Mouse (Mus musculus): ENCODE data around the gene Zfp69. TPM values are rescaled to one million over a fixed set of nuclear protein-coding genes. Genes with fewer than 3 reads are reported as not detected.

Zfp69 gene
- polyA plus RNA-seq, 1 experiment from 2014 or later, result 13.7 TPM

- Histone ChIP-seq H3K27ac (replicated peaks) (no peak overlapping the region), H3K4me3 (no peak overlapping the region), H3K4me1 (0 out of 2 replicates have a peak, but pooled peaks cover 6% of the 10 kb centered on the region), H3K4me2 (no peak overlapping the region), H3K27me3 (replicated peaks) (no peaks in the 10 kb centered on the region; the same call in 1 of the 2 replicates), H3K9ac (no peak overlapping the region), H3K36me3 (peaks cover 67% of the 10 kb centered on the region), H3K9me3 (no peaks in the 10 kb centered on the region)
- no peak for ATAC-seq (ENCODE audit: extremely low read depth, insufficient number of reproducible peaks, low FRiP score, low TSS enrichment)
- 78% methylated on average over 5 of the region's 5 CpGs for WGBS
Observed at GRCm38 (mm10) chr4:120969382-120970146, 18.1 kb upstream of the Zfp69 start.

- Histone ChIP-seq H3K27me3 (replicated peaks) (no peaks in the 10 kb centered on the region; the same call in 1 of the 2 replicates), H3K4me3 (no peak overlapping the region), H3K27ac (replicated peaks) (no peak overlapping the region), H3K9me3 (no peaks in the 10 kb centered on the region), H3K9ac (no peak overlapping the region), H3K4me2 (no peak overlapping the region), H3K4me1 (0 out of 2 replicates have a peak, but pooled peaks cover 6% of the 10 kb centered on the region), H3K36me3 (peaks cover 57% of the 10 kb centered on the region)
- no peak for ATAC-seq (ENCODE audit: extremely low read depth, insufficient number of reproducible peaks, low FRiP score, low TSS enrichment)
- WGBS, result 91% methylated on average over 9 of the region's 9 CpGs
Observed at GRCm38 (mm10) chr4:120968486-120968885, 17.0 kb upstream of the Zfp69 start.

GRCm38 (mm10) chr4:120955586-120955985 is 4.1 kb upstream of the Zfp69 start:
- Histone ChIP-seq H3K4me3 (no peak overlapping the region), H3K4me1 (peaks cover 10% of the 10 kb centered on the region), H3K27me3 (replicated peaks) (0 out of 2 replicates have a peak, but pooled peaks cover 4% of the 10 kb centered on the region), H3K9me3 (no peaks in the 10 kb centered on the region), H3K27ac (replicated peaks) (no peak overlapping the region), H3K9ac (no peak overlapping the region), H3K4me2 (no peak overlapping the region), H3K36me3 (no peaks in the 10 kb centered on the region)
- ATAC-seq (ENCODE audit: extremely low read depth, insufficient number of reproducible peaks, low FRiP score, low TSS enrichment), result no peak
- WGBS, result 97% methylated on average over 1 of the region's 1 CpGs

GRCm38 (mm10) chr4:120953667-120954066 is 2.2 kb upstream of the Zfp69 start:
- 80% methylated on average over 1 of the region's 1 CpGs for WGBS
- Histone ChIP-seq H3K4me2 (no peak overlapping the region), H3K9me3 (no peaks in the 10 kb centered on the region), H3K36me3 (no peaks in the 10 kb centered on the region), H3K27ac (replicated peaks) (no peak overlapping the region), H3K9ac (no peak overlapping the region), H3K4me3 (no peak overlapping the region), H3K4me1 (peaks cover 23% of the 10 kb centered on the region), H3K27me3 (replicated peaks) (no peaks in the 10 kb centered on the region)
- ATAC-seq (ENCODE audit: extremely low read depth, insufficient number of reproducible peaks, low FRiP score, low TSS enrichment), result no peak

GRCm38 (mm10) chr4:120953038-120953437 is 1.5 kb upstream of the Zfp69 start:
- WGBS, result 48% methylated on average over 4 of the region's 4 CpGs
- Histone ChIP-seq H3K36me3 (peaks cover 3% of the 10 kb centered on the region), H3K9me3 (no peaks in the 10 kb centered on the region), H3K9ac (no peak overlapping the region), H3K4me3 (no peak overlapping the region), H3K4me2 (peak overlapping the region; percentile 2; the same call in 1 of the 2 replicates), H3K27me3 (replicated peaks) (no peaks in the 10 kb centered on the region), H3K27ac (replicated peaks) (peak overlapping the region; percentile 95), H3K4me1 (peaks cover 23% of the 10 kb centered on the region)
- ATAC-seq (ENCODE audit: extremely low read depth, insufficient number of reproducible peaks, low FRiP score, low TSS enrichment), result no peak

GRCm38 (mm10) chr4:120952163-120952562 is 664 bp upstream of the Zfp69 start:
- Histone ChIP-seq H3K4me2 (peak overlapping the region; percentile 76), H3K27ac (replicated peaks) (peak overlapping the region; percentile 95), H3K4me1 (peaks cover 23% of the 10 kb centered on the region), H3K4me3 (peak overlapping the region; percentile 86), H3K9me3 (no peaks in the 10 kb centered on the region), H3K9ac (peak overlapping the region; percentile 92), H3K36me3 (peaks cover 10% of the 10 kb centered on the region), H3K27me3 (replicated peaks) (no peaks in the 10 kb centered on the region)
- 31% methylated on average over 6 of the region's 6 CpGs for WGBS
- ATAC-seq (ENCODE audit: extremely low read depth, insufficient number of reproducible peaks, low FRiP score, low TSS enrichment), result no peak

GRCm38 (mm10) chr4:120950763-120951427 is 604 bp downstream of the Zfp69 start:
- 3% methylated on average over 20 of the region's 20 CpGs for WGBS
- no peak for ATAC-seq (ENCODE audit: extremely low read depth, insufficient number of reproducible peaks, low FRiP score, low TSS enrichment)
- Histone ChIP-seq H3K4me2 (peak overlapping the region; percentile 76), H3K27me3 (replicated peaks) (no peaks in the 10 kb centered on the region), H3K9me3 (no peaks in the 10 kb centered on the region), H3K27ac (replicated peaks) (peak overlapping the region; percentile 95), H3K4me3 (peak overlapping the region; percentile 86), H3K9ac (peak overlapping the region; percentile 92), H3K4me1 (peaks cover 23% of the 10 kb centered on the region), H3K36me3 (peaks cover 23% of the 10 kb centered on the region)

GRCm38 (mm10) chr4:120948938-120949337 is 2.6 kb downstream of the Zfp69 start:
- H3K4me2 ChIP-seq, result peak overlapping the region; percentile 76
- peaks cover 23% of the 10 kb centered on the region for H3K4me1 ChIP-seq
- no peak for ATAC-seq (ENCODE audit: extremely low read depth, insufficient number of reproducible peaks, low FRiP score, low TSS enrichment)
- peak overlapping the region; percentile 86 for H3K4me3 ChIP-seq
- 50% methylated on average over 3 of the region's 3 CpGs for WGBS
- no peaks in the 10 kb centered on the region for H3K27me3 ChIP-seq (replicated peaks)
- peaks cover 42% of the 10 kb centered on the region for H3K36me3 ChIP-seq
- no peaks in the 10 kb centered on the region for H3K9me3 ChIP-seq
- peak overlapping the region; percentile 65; the same call in 1 of the 2 replicates for H3K9ac ChIP-seq
- peak overlapping the region; percentile 95 for H3K27ac ChIP-seq (replicated peaks)

GRCm38 (mm10) chr4:120935006-120935405 is 16.5 kb downstream of the Zfp69 start:
- Histone ChIP-seq H3K9ac (no peak overlapping the region), H3K4me3 (no peak overlapping the region), H3K4me1 (no peaks in the 10 kb centered on the region), H3K36me3 (peaks cover 51% of the 10 kb centered on the region), H3K4me2 (no peak overlapping the region), H3K27me3 (replicated peaks) (no peaks in the 10 kb centered on the region), H3K27ac (replicated peaks) (no peak overlapping the region), H3K9me3 (peaks cover 16% of the 10 kb centered on the region; the same call in 1 of the 2 replicates)
- WGBS, result 70% methylated on average over 3 of the region's 3 CpGs
- ATAC-seq (ENCODE audit: extremely low read depth, insufficient number of reproducible peaks, low FRiP score, low TSS enrichment), result no peak

- H3K27ac ChIP-seq (replicated peaks), result no peak overlapping the region
- H3K36me3 ChIP-seq, result peaks cover 51% of the 10 kb centered on the region
- peaks cover 16% of the 10 kb centered on the region; the same call in 1 of the 2 replicates for H3K9me3 ChIP-seq
- ATAC-seq (ENCODE audit: extremely low read depth, insufficient number of reproducible peaks, low FRiP score, low TSS enrichment), result no peak
- no peak overlapping the region for H3K4me3 ChIP-seq
- no peak overlapping the region for H3K4me2 ChIP-seq
- H3K9ac ChIP-seq, result no peak overlapping the region
- no peaks in the 10 kb centered on the region for H3K27me3 ChIP-seq (replicated peaks)
- no peaks in the 10 kb centered on the region for H3K4me1 ChIP-seq
- 91% methylated on average over 18 of the region's 18 CpGs for WGBS
Observed at GRCm38 (mm10) chr4:120930736-120931135, 20.8 kb downstream of the Zfp69 start.

GRCm38 (mm10) chr4:120928686-120929085 is 22.8 kb downstream of the Zfp69 start:
- H3K4me2 ChIP-seq, result no peak overlapping the region
- no peak overlapping the region for H3K9ac ChIP-seq
- H3K27me3 ChIP-seq (replicated peaks), result no peaks in the 10 kb centered on the region
- no peak for ATAC-seq (ENCODE audit: extremely low read depth, insufficient number of reproducible peaks, low FRiP score, low TSS enrichment)
- no peak overlapping the region for H3K4me3 ChIP-seq
- 75% methylated on average over 3 of the region's 3 CpGs for WGBS
- H3K4me1 ChIP-seq, result peaks cover 12% of the 10 kb centered on the region
- H3K9me3 ChIP-seq, result peaks cover 16% of the 10 kb centered on the region; the same call in 1 of the 2 replicates
- H3K36me3 ChIP-seq, result peaks cover 32% of the 10 kb centered on the region
- no peak overlapping the region for H3K27ac ChIP-seq (replicated peaks)
